9 mouse cellular contexts compared by ENCODE assay signal in genomic region chr3:17795271-17796260, GRCm38 (mm10).
DNase-seq lines count a peak whose midpoint lies in the region; ATAC-seq lines count a peak whose summit lies in the region.
"Had no signal": no experiment of that assay in that cellular context is flagged by ENCODE, and none has a peak within 500 bp of the region (broad histone marks: within the 10 kb centered on the region; RNA-seq: fewer than 3 reads in every experiment).

No protein-coding gene starts in this region.

- H3K27me3 ChIP-seq in embryonic facial prominence, embryonic 11.5 days (ENCODE audit: control insufficient read depth, insufficient read depth, low read length) = peaks cover 40% of the 10 kb centered on the region
- H3K27me3 ChIP-seq in hindbrain, embryonic 15.5 days = no peaks in the 10 kb centered on the region
- H3K27me3 ChIP-seq in neural tube, embryonic 13.5 days = peaks cover 4% of the 10 kb centered on the region; the same call in 1 of the 2 replicates

- H3K4me3 ChIP-seq in embryonic facial prominence, embryonic 11.5 days (ENCODE audit: low read depth, low read length) = peak overlapping the region; percentile 3; the same call in 1 of the 2 replicates
- H3K4me3 ChIP-seq in hindbrain, embryonic 15.5 days = peak overlapping the region; percentile 58
- peak overlapping the region; percentile 70 for H3K4me3 ChIP-seq in neural tube, embryonic 13.5 days

- H3K4me1 ChIP-seq in embryonic facial prominence, embryonic 11.5 days (ENCODE audit: control insufficient read depth, insufficient read depth, low read length) = no peaks in the 10 kb centered on the region
- H3K4me1 ChIP-seq in hindbrain, embryonic 15.5 days (replicated peaks) = 0 out of 2 replicates have a peak, but pooled peaks cover 3% of the 10 kb centered on the region
- H3K4me1 ChIP-seq in neural tube, embryonic 13.5 days (replicated peaks) = peaks cover 4% of the 10 kb centered on the region

- H3K9me3 ChIP-seq in embryonic facial prominence, embryonic 11.5 days (replicated peaks; ENCODE audit: control insufficient read depth, low read length) = no peaks in the 10 kb centered on the region
- H3K9me3 ChIP-seq in hindbrain, embryonic 15.5 days = no peaks in the 10 kb centered on the region
- H3K9me3 ChIP-seq in neural tube, embryonic 13.5 days = no peaks in the 10 kb centered on the region

- 6% methylated on average over 24 of the region's 24 CpGs for WGBS in embryonic facial prominence, embryonic 11.5 days
- WGBS in hindbrain, embryonic 15.5 days = 15% methylated on average over 24 of the region's 24 CpGs
- WGBS in neural tube, embryonic 13.5 days = 6% methylated on average over 24 of the region's 24 CpGs

- ATAC-seq in frontal cortex, adult (ENCODE audit: low TSS enrichment) = 0 out of 2 replicates have a peak, but pooled peaks have one; percentile 0
- no peak for ATAC-seq in embryonic facial prominence, embryonic 11.5 days (replicated peaks; ENCODE audit: insufficient number of reproducible peaks, low FRiP score, low TSS enrichment, low read depth)
- no peak for ATAC-seq in hindbrain, embryonic 15.5 days (ENCODE audit: low FRiP score, low read depth)
- peak; percentile 5; the same call in 1 of the 2 replicates for ATAC-seq in neural tube, embryonic 13.5 days (ENCODE audit: low read depth)

- no peak overlapping the region; the same call in 1 of the 2 replicates for H3K4me2 ChIP-seq in embryonic facial prominence, embryonic 11.5 days (ENCODE audit: low read depth, low read length)
- H3K4me2 ChIP-seq in hindbrain, embryonic 15.5 days = peak overlapping the region; percentile 90
- H3K4me2 ChIP-seq in neural tube, embryonic 13.5 days = peak overlapping the region; percentile 94

- DNase-seq in frontal cortex, postnatal 36 days (ENCODE audit: low spot score in 2 of 2) = no peak
- peak; percentile 12 for DNase-seq in embryonic facial prominence, embryonic 11.5 days (ENCODE audit: low spot score)
- no peak for DNase-seq in lung, postnatal 10 days
- no peak for DNase-seq in adrenal gland, adult 2 months
- DNase-seq in heart, adult 18-20 months = no peak
- DNase-seq: kidney, postnatal 25 days had no signal

- H3K27ac ChIP-seq in embryonic facial prominence, embryonic 11.5 days (replicated peaks; ENCODE audit: low read depth, low read length) = no peak overlapping the region
- H3K27ac ChIP-seq in hindbrain, embryonic 15.5 days (replicated peaks) = peak overlapping the region; percentile 99
- H3K27ac ChIP-seq in neural tube, embryonic 13.5 days (replicated peaks) = peak overlapping the region; percentile 100

- H3K9ac ChIP-seq in embryonic facial prominence, embryonic 11.5 days (replicated peaks; ENCODE audit: low read length) = no peak overlapping the region; the same call in 1 of the 2 replicates
- H3K9ac ChIP-seq in hindbrain, embryonic 15.5 days = peak overlapping the region; percentile 99
- H3K9ac ChIP-seq in neural tube, embryonic 13.5 days = peak overlapping the region; percentile 99

- no peaks in the 10 kb centered on the region for H3K36me3 ChIP-seq in embryonic facial prominence, embryonic 11.5 days (replicated peaks; ENCODE audit: control insufficient read depth, insufficient read depth, low read depth, low read length)
- H3K36me3 ChIP-seq in hindbrain, embryonic 15.5 days = peaks cover 4% of the 10 kb centered on the region; the same call in 1 of the 2 replicates
- peaks cover 14% of the 10 kb centered on the region; the same call in 1 of the 2 replicates for H3K36me3 ChIP-seq in neural tube, embryonic 13.5 days

Comparison
In these comparisons a context has a peak if more than half of its experiments do, and no peak if none do; other contexts are left out.
1. ATAC-seq: peak in frontal cortex, adult (single experiment) and neural tube, embryonic 13.5 days (single experiment); none in embryonic facial prominence, embryonic 11.5 days (single experiment) and hindbrain, embryonic 15.5 days (single experiment).
2. H3K4me3 ChIP-seq: peak in every context shown above with its lines; median percentile 70 in neural tube, embryonic 13.5 days; 58 in hindbrain, embryonic 15.5 days; 3 in embryonic facial prominence, embryonic 11.5 days.